Mouse (Mus musculus) CH12.LX (cell line): Measurements from ENCODE around the gene D330020A13Rik. TPM values are rescaled to one million over a fixed set of nuclear protein-coding genes. Genes with fewer than 3 reads are reported as not detected.

Experiments used
- DNase-seq: peaks from one replicate; pipeline ENCODE4 v3.0.0-alpha.2; 2013; ENCODE audit errors: extremely low read depth
- H3K27ac ChIP-seq: 2 replicates; pipeline ENCODE4 v1.5.1; 2012; ENCODE audit warnings: low read depth, mild to moderate bottlenecking, control low read depth, moderate library complexity; ENCODE audit not compliant: insufficient read depth
- H3K27me3 ChIP-seq: replicated peaks from 2 replicates; pipeline ENCODE3; 2012; ENCODE audit warnings: inconsistent platforms
- H3K36me3 ChIP-seq, 2 experiments: replicated peaks in 1 of 2; 2 replicates each; pipeline versions ENCODE3 to v1.6.1; 2012; ENCODE audit warnings: inconsistent platforms in 1 of 2, low read length in 1 of 2, mild to moderate bottlenecking in 1 of 2, mixed read lengths in 1 of 2, moderate library complexity in 1 of 2; ENCODE audit not compliant: control insufficient read depth in 1 of 2, insufficient read depth in 1 of 2
- H3K4me1 ChIP-seq, 2 experiments: 2 replicates each; pipeline ENCODE4 v1.6.1; 2012; ENCODE audit warnings: inconsistent platforms in 1 of 2, moderate library complexity in 1 of 2; ENCODE audit not compliant: insufficient read depth in 2 of 2, control insufficient read depth in 1 of 2
- H3K4me2 ChIP-seq: 2 replicates; pipeline ENCODE4 v1.6.1; 2012; ENCODE audit warnings: low read depth, mild to moderate bottlenecking, control low read depth; ENCODE audit not compliant: poor library complexity, insufficient read depth, severe bottlenecking
- H3K4me3 ChIP-seq, 3 experiments: fragments of 150-350 bp in 1 of 3; sonication (generic) in 1 of 3; replicated peaks in 1 of 3; 2 replicates each; pipeline versions ENCODE3 to v1.5.1; 2011 to 2012; ENCODE audit warnings: low read depth in 2 of 3, low read length in 2 of 3, mild to moderate bottlenecking in 2 of 3, moderate library complexity in 2 of 3, control low read depth in 1 of 3, improper control_type of control experiment in 1 of 3, inconsistent platforms in 1 of 3, mixed read lengths in 1 of 3; ENCODE audit not compliant: poor library complexity in 1 of 3
- H3K79me2 ChIP-seq: replicated peaks from 2 replicates; pipeline ENCODE4 v1.6.1; 2012; ENCODE audit warnings: mild to moderate bottlenecking, moderate library complexity; ENCODE audit not compliant: control insufficient read depth, poor library complexity, insufficient read depth, severe bottlenecking; ENCODE audit errors: extremely low read depth
- H3K9ac ChIP-seq: 2 replicates; pipeline ENCODE4 v1.6.1; 2012; ENCODE audit warnings: low read depth, mild to moderate bottlenecking, control low read depth, moderate library complexity; ENCODE audit not compliant: insufficient read depth
- H3K9me3 ChIP-seq: replicated peaks from 2 replicates; pipeline ENCODE3; 2012; ENCODE audit warnings: low read length, inconsistent platforms, mixed read lengths
- CHD2 ChIP-seq: IDR thresholded peaks from 2 replicates; pipeline ENCODE4 v1.6.1; 2011; ENCODE audit warnings: low read length, improper control_type of control experiment
- CTCF ChIP-seq, 2 experiments: IDR thresholded peaks in 1 of 2; conservative IDR thresholded peaks in 1 of 2; 2 replicates each; pipeline ENCODE4 v1.5.1; 2011 to 2012; ENCODE audit warnings: low read depth in 2 of 2, low read length in 2 of 2, improper control_type of control experiment in 1 of 2, inconsistent platforms in 1 of 2, mild to moderate bottlenecking in 1 of 2, moderate library complexity in 1 of 2
- EP300 ChIP-seq: IDR thresholded peaks from 2 replicates; pipeline ENCODE4 v1.6.1; 2011; ENCODE audit warnings: low read length, improper control_type of control experiment
- ETS1 ChIP-seq: conservative IDR thresholded peaks from 2 replicates; pipeline ENCODE4 v1.6.1; 2012; ENCODE audit warnings: low read depth, mild to moderate bottlenecking, inconsistent platforms, low read length, improper control_type of control experiment, moderate library complexity
- GABPA ChIP-seq: IDR thresholded peaks from 2 replicates; pipeline ENCODE4 v1.6.1; 2012; ENCODE audit warnings: low read depth, low read length, improper control_type of control experiment, inconsistent platforms; ENCODE audit not compliant: insufficient replicate concordance
- IRF4 ChIP-seq: IDR thresholded peaks from 2 replicates; pipeline ENCODE4 v1.6.1; 2014; ENCODE audit warnings: low read depth, mild to moderate bottlenecking, inconsistent platforms, low read length, improper control_type of control experiment
- JUND ChIP-seq: conservative IDR thresholded peaks from 2 replicates; pipeline ENCODE4 v1.6.1; 2011; ENCODE audit warnings: low read depth, low read length, improper control_type of control experiment
- KAT2A ChIP-seq: IDR thresholded peaks from 2 replicates; pipeline ENCODE4 v1.6.1; 2012; ENCODE audit warnings: low read length, improper control_type of control experiment, inconsistent platforms; ENCODE audit not compliant: insufficient replicate concordance
- MAFK ChIP-seq: IDR thresholded peaks from 2 replicates; pipeline ENCODE4 v1.6.1; 2011; ENCODE audit warnings: low read length, improper control_type of control experiment; ENCODE audit not compliant: insufficient replicate concordance
- MEF2A ChIP-seq: IDR thresholded peaks from 2 replicates; pipeline ENCODE4 v1.6.1; 2014; ENCODE audit warnings: low read depth, mild to moderate bottlenecking, inconsistent platforms, low read length, improper control_type of control experiment, borderline replicate concordance
- MYC ChIP-seq: IDR thresholded peaks from 2 replicates; pipeline ENCODE4 v1.6.1; 2011; ENCODE audit warnings: low read depth, mild to moderate bottlenecking, improper control_type of control experiment, low read length
- NELFE ChIP-seq: IDR thresholded peaks from 2 replicates; pipeline ENCODE4 v1.6.1; 2011; ENCODE audit warnings: low read depth, low read length, improper control_type of control experiment
- NRF1 ChIP-seq: IDR thresholded peaks from 2 replicates; pipeline ENCODE4 v1.6.1; 2014; ENCODE audit warnings: low read depth, mild to moderate bottlenecking, inconsistent platforms, low read length, improper control_type of control experiment, moderate library complexity
- PAX5 ChIP-seq: IDR thresholded peaks from 2 replicates; pipeline ENCODE4 v1.6.1; 2012; ENCODE audit warnings: low read length, inconsistent platforms, mixed read lengths
- POLR2A ChIP-seq: IDR thresholded peaks from 2 replicates; pipeline ENCODE4 v1.6.1; 2011; ENCODE audit warnings: low read depth, mild to moderate bottlenecking, improper control_type of control experiment, low read length
- RAD21 ChIP-seq: IDR thresholded peaks from 2 replicates; pipeline ENCODE4 v1.6.1; 2011; ENCODE audit warnings: low read depth, mild to moderate bottlenecking, low read length, improper control_type of control experiment, moderate library complexity
- RCOR1 ChIP-seq: conservative IDR thresholded peaks from 2 replicates; pipeline ENCODE4 v1.6.1; 2012; ENCODE audit warnings: low read depth, mild to moderate bottlenecking, inconsistent platforms, low read length, improper control_type of control experiment
- SMC3 ChIP-seq: IDR thresholded peaks from 2 replicates; pipeline ENCODE4 v1.6.1; 2011; ENCODE audit warnings: low read depth, low read length, improper control_type of control experiment
- USF1 ChIP-seq: IDR thresholded peaks from 2 replicates; pipeline ENCODE4 v1.6.1; 2014; ENCODE audit warnings: low read depth, mild to moderate bottlenecking, inconsistent platforms, low read length, improper control_type of control experiment
- USF2 ChIP-seq: conservative IDR thresholded peaks from 2 replicates; pipeline ENCODE4 v1.6.1; 2011; ENCODE audit warnings: low read depth, low read length, improper control_type of control experiment
- ZC3H11A ChIP-seq: IDR thresholded peaks from 2 replicates; pipeline ENCODE4 v1.6.1; 2012; ENCODE audit warnings: low read depth, mild to moderate bottlenecking, inconsistent platforms, low read length, improper control_type of control experiment
- ZKSCAN1 ChIP-seq: IDR thresholded peaks from 2 replicates; pipeline ENCODE4 v1.6.1; 2012; ENCODE audit warnings: low read depth, inconsistent platforms, low read length, improper control_type of control experiment, borderline replicate concordance
- ZMIZ1 ChIP-seq: IDR thresholded peaks from 2 replicates; pipeline ENCODE4 v1.6.1; 2012; ENCODE audit warnings: low read depth, mild to moderate bottlenecking, inconsistent platforms, low read length, improper control_type of control experiment
- dilution Hi-C: fragments of 300-500 bp; cut with MboI; formaldehyde crosslinking; loops from 2 replicates; pipeline ENCODE4 v1.14.3; 2020; ENCODE audit warnings: low sequenced_read_pairs; ENCODE audit not compliant: extremely low pct_unique_long_range_greater_than_20kb, extremely low pct_ligation_motif_present
- in situ Hi-C: fragments of 300-500 bp; cut with MboI; formaldehyde crosslinking; loops from 3 replicates; pipeline ENCODE4 v1.14.3; 2019; ENCODE audit warnings: low sequenced_read_pairs, low pct_ligation_motif_present, low pct_unique_long_range_greater_than_20kb, mixed read lengths
- polyA plus RNA-seq: library from polyadenylated mRNA; unstranded; fragments of >175 nt; gene quantifications from 2 replicates; pipeline ENCODE4 v1.2.1, GENCODE M21; 2012; ENCODE audit warnings: low read depth; ENCODE audit not compliant: insufficient read length
- total RNA-seq, 2 experiments: library from RNA; depleted of rRNA; stranded (reverse); fragments of 300-350 nt in 1 of 2; fragments of >200 nt in 1 of 2; gene quantifications; 2 replicates each; pipeline ENCODE4 v1.2.3; 2012 to 2014

The D330020A13Rik gene
- total and polyA plus RNA-seq, 3 experiments = not detected

GRCm38 (mm10) chr6:120254640-120255039 lies 39.5 kb upstream of the D330020A13Rik start:
- no peaks in the 10 kb centered on the region for H3K36me3 ChIP-seq
- peaks cover 14 to 23% of the 10 kb centered on the region in 2 experiments for H3K4me1 ChIP-seq
- dilution Hi-C loops (no loop called here), in situ Hi-C loops (no loop called here)
- no peaks in the 10 kb centered on the region for H3K9me3 ChIP-seq
- DNase-seq = no peak
- H3K27me3 ChIP-seq = peaks cover under 1% of the 10 kb centered on the region
- H3K4me3 ChIP-seq = no peak overlapping the region
- no peak for TF ChIP-seq ZMIZ1
- no peak for TF ChIP-seq SMC3
- no peak for TF ChIP-seq MYC
- no peak for TF ChIP-seq CTCF (conservative IDR thresholded peaks at IDR 0.05 in 1 of 2, IDR thresholded peaks at IDR 0.05 in 1 of 2; ENCODE audit: low read depth in 2 of 2, low read length in 2 of 2)
- no peak for TF ChIP-seq GABPA
- TF ChIP-seq KAT2A = no peak
- TF ChIP-seq NELFE = no peak
- TF ChIP-seq MEF2A = no peak
- no peak overlapping the region for H3K27ac ChIP-seq
- H3K79me2 ChIP-seq = no peaks in the 10 kb centered on the region
- H3K4me2 ChIP-seq = no peak overlapping the region
- H3K9ac ChIP-seq = no peak overlapping the region

DNA sequence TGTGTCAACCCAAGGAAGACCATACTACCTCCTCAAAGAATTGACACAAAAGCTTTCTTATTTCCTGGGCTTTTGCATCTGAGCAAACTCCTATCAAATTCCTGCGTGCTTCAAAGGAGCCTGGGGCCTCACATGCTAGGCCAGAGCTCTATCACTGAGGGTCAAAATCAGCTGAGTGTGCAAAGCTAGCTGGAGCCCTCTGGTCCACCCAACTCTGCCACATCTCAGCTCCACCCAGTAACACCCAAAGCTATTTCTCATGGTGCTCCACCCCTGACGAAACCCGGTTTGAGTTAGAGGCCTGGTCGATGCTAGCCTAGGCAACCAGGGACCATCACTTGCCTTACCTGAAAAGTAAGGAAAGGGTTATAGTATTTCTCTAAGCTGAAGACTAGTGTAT lies 39.0 kb upstream of the D330020A13Rik start:
- Histone ChIP-seq H3K79me2 (no peaks in the 10 kb centered on the region), H3K27me3 (peaks cover 1% of the 10 kb centered on the region), H3K4me2 (no peak overlapping the region), H3K27ac (no peak overlapping the region), H3K9me3 (no peaks in the 10 kb centered on the region), H3K9ac (no peak overlapping the region), H3K4me1 (peaks cover 14 to 25% of the 10 kb centered on the region in 2 experiments), H3K4me3 (no peak overlapping the region), H3K36me3 (no peaks in the 10 kb centered on the region)
- dilution Hi-C loops = no loop called here
- DNase-seq = no peak
- TF ChIP-seq NRF1 (no peak), ETS1 (no peak), MAFK (no peak), JUND (no peak), USF1 (no peak), EP300 (no peak), RCOR1 (no peak), PAX5 (no peak), RAD21 (no peak), POLR2A (no peak), ZKSCAN1 (no peak), CHD2 (no peak), ZC3H11A (no peak), USF2 (no peak), ZMIZ1 (no peak), IRF4 (no peak), NELFE (no peak)
- in situ Hi-C loops = no loop called here
